7 mouse cellular contexts compared by ENCODE assay signal in genomic region chr5:136244762-136245540, GRCm38 (mm10). TPM values are rescaled to one million over a fixed set of nuclear protein-coding genes. Genes with fewer than 3 reads are reported as not detected.
DNase-seq lines count a peak whose midpoint lies in the region; ATAC-seq lines count a peak whose summit lies in the region.

No protein-coding gene starts in this region.

- H3K27me3 ChIP-seq in embryonic facial prominence, embryonic 14.5 days (replicated peaks; ENCODE audit: control insufficient read depth, insufficient read depth, low read length): no peaks in the 10 kb centered on the region
- peaks cover 16% of the 10 kb centered on the region for H3K27me3 ChIP-seq in heart, embryonic 11.5 days (ENCODE audit: control insufficient read depth, insufficient read depth, low read length)
- no peaks in the 10 kb centered on the region; the same call in 1 of the 2 replicates for H3K27me3 ChIP-seq in kidney, embryonic 15.5 days

- H3K9ac ChIP-seq in embryonic facial prominence, embryonic 14.5 days (ENCODE audit: low read depth, low read length): peak overlapping the region; percentile 76
- H3K9ac ChIP-seq in heart, embryonic 11.5 days (ENCODE audit: low read depth, low read length): peak overlapping the region; percentile 66
- H3K9ac ChIP-seq in kidney, embryonic 15.5 days: peak overlapping the region; percentile 62

- peak overlapping the region; percentile 78 for H3K27ac ChIP-seq in embryonic facial prominence, embryonic 14.5 days (replicated peaks; ENCODE audit: low read depth, low read length)
- no peak overlapping the region for H3K27ac ChIP-seq in heart, embryonic 11.5 days (ENCODE audit: low read depth, low read length)
- H3K27ac ChIP-seq in kidney, embryonic 15.5 days: peak overlapping the region; percentile 87

- DNase-seq in adrenal gland, postnatal 36 days: peak; percentile 92 to 93
- peak; percentile 92 for DNase-seq in embryonic facial prominence, embryonic 14.5 days (ENCODE audit: low spot score)
- DNase-seq in liver: peak; percentile 81
- DNase-seq in monocyte, adult 2 months (ENCODE audit: low read depth in 1 of 2, low spot score in 2 of 2): peak; percentile 52 to 73
- DNase-seq in spleen, postnatal 36 days (ENCODE audit: low spot score in 2 of 2): peak; percentile 69 to 76

- under 1% methylated on average over 31 of the region's 57 CpGs for WGBS in embryonic facial prominence, embryonic 14.5 days
- under 1% methylated on average over 51 of the region's 57 CpGs for WGBS in heart, embryonic 11.5 days (ENCODE audit: insufficient replicate concordance)
- 1% methylated on average over 39 of the region's 57 CpGs for WGBS in kidney, embryonic 15.5 days

- no peaks in the 10 kb centered on the region for H3K9me3 ChIP-seq in embryonic facial prominence, embryonic 14.5 days (ENCODE audit: control insufficient read depth, low read length)
- H3K9me3 ChIP-seq in heart, embryonic 11.5 days (replicated peaks; ENCODE audit: control insufficient read depth, low read length): no peaks in the 10 kb centered on the region
- H3K9me3 ChIP-seq in kidney, embryonic 15.5 days (replicated peaks): no peaks in the 10 kb centered on the region

- H3K4me3 ChIP-seq in embryonic facial prominence, embryonic 14.5 days (ENCODE audit: low read depth, low read length): peak overlapping the region; percentile 78
- peak overlapping the region; percentile 63 for H3K4me3 ChIP-seq in heart, embryonic 11.5 days (ENCODE audit: low read depth, low read length)
- H3K4me3 ChIP-seq in kidney, embryonic 15.5 days (replicated peaks): peak overlapping the region; percentile 75

- H3K4me1 ChIP-seq in embryonic facial prominence, embryonic 14.5 days (ENCODE audit: control insufficient read depth, insufficient read depth, low read length): 0 out of 2 replicates have a peak, but pooled peaks cover 6% of the 10 kb centered on the region
- H3K4me1 ChIP-seq in heart, embryonic 11.5 days (ENCODE audit: control insufficient read depth, insufficient read depth, low read length): peaks cover 9% of the 10 kb centered on the region; the same call in 1 of the 2 replicates
- H3K4me1 ChIP-seq in kidney, embryonic 15.5 days: peaks cover 36% of the 10 kb centered on the region

- ATAC-seq in embryonic facial prominence, embryonic 14.5 days (ENCODE audit: low read depth): peak; percentile 82
- ATAC-seq in heart, embryonic 11.5 days (replicated peaks; ENCODE audit: insufficient number of reproducible peaks, low FRiP score, low TSS enrichment): peak; percentile 71
- peak; percentile 77 for ATAC-seq in kidney, embryonic 15.5 days (replicated peaks; ENCODE audit: low FRiP score)

- peak overlapping the region; percentile 81 for H3K4me2 ChIP-seq in embryonic facial prominence, embryonic 14.5 days (ENCODE audit: low read depth, low read length)
- peak overlapping the region; percentile 97 for H3K4me2 ChIP-seq in heart, embryonic 11.5 days
- H3K4me2 ChIP-seq in kidney, embryonic 15.5 days: peak overlapping the region; percentile 98

- no peaks in the 10 kb centered on the region for H3K36me3 ChIP-seq in embryonic facial prominence, embryonic 14.5 days (ENCODE audit: control insufficient read depth, insufficient read depth, low read length)
- no peaks in the 10 kb centered on the region for H3K36me3 ChIP-seq in heart, embryonic 11.5 days (ENCODE audit: control insufficient read depth, insufficient read depth, low read length)
- no peaks in the 10 kb centered on the region for H3K36me3 ChIP-seq in kidney, embryonic 15.5 days

RNA-seq across cellular contexts. Expression of gene Sh2b2, which starts 1.4 kb away (rescaled TPM):
- total RNA-seq in adrenal gland, postnatal 36 days (2021): 10 to 100 TPM; 19.7 to 21.0 TPM
- polyA plus RNA-seq in embryonic facial prominence, embryonic 14.5 days (2014; fragmentation: Nextera tagmentation; extraction: Ambion mirVana): 10.2 and 10.3 TPM in 2 replicates
- 0.72 and 1.2 TPM in 2 replicates for polyA plus RNA-seq in heart, embryonic 11.5 days (2014; fragmentation: Nextera tagmentation; extraction: Ambion mirVana)
- 5.0 and 5.2 TPM in 2 replicates for polyA plus RNA-seq in kidney, embryonic 15.5 days (2015; fragmentation: Nextera tagmentation; extraction: Ambion mirVana)

RNA-seq across cellular contexts. Expression of gene Prkrip1, which starts 46.2 kb away (rescaled TPM):
- total RNA-seq in adrenal gland, postnatal 36 days (2021): 10 to 100 TPM; 36.2 to 46.0 TPM
- polyA plus RNA-seq in embryonic facial prominence, embryonic 14.5 days (2014; fragmentation: Nextera tagmentation; extraction: Ambion mirVana): 48.0 and 52.0 TPM in 2 replicates
- polyA plus RNA-seq in heart, embryonic 11.5 days (2014; fragmentation: Nextera tagmentation; extraction: Ambion mirVana): 50.3 and 52.6 TPM in 2 replicates
- 50.8 and 51.3 TPM in 2 replicates for polyA plus RNA-seq in kidney, embryonic 15.5 days (2015; fragmentation: Nextera tagmentation; extraction: Ambion mirVana)
